Mouse (Mus musculus) intestine, postnatal 0 days (tissue): ENCODE results near the gene Aldh18a1. TPM values are rescaled to one million over a fixed set of nuclear protein-coding genes. Genes with fewer than 3 reads are reported as not detected.
A peak's percentile ranks its signal among the peaks of the same experiment; 100 is the strongest.

ENCODE experiments used
- ATAC-seq: fragments of 200-750 bp; cut with Nextera tagmentation; 2 replicates; pipeline ENCODE4 v1.8.0; 2017; ENCODE audit warnings: mild to moderate bottlenecking, moderate TSS enrichment, moderate library complexity
- H3K27ac ChIP-seq: fragments of 300-500 bp; sonication (generic); 2 replicates; pipeline ENCODE4 v1.5.1; 2014; ENCODE audit warnings: mild to moderate bottlenecking, low read depth, low read length, moderate library complexity
- H3K27me3 ChIP-seq: fragments of 300-500 bp; sonication (generic); replicated peaks from 2 replicates; pipeline ENCODE4 v1.6.1; 2014; ENCODE audit warnings: low read length, mixed read lengths; ENCODE audit not compliant: control insufficient read depth, insufficient read depth
- H3K36me3 ChIP-seq: fragments of 300-500 bp; sonication (generic); 2 replicates; pipeline ENCODE4 v1.6.1; 2014; ENCODE audit warnings: mild to moderate bottlenecking, moderate library complexity; ENCODE audit not compliant: control insufficient read depth, insufficient read depth
- H3K4me1 ChIP-seq: fragments of 300-500 bp; sonication (generic); replicated peaks from 2 replicates; pipeline ENCODE4 v1.6.1; 2014; ENCODE audit warnings: antibody characterized with exemption, low read length, mixed read lengths; ENCODE audit not compliant: control insufficient read depth, insufficient read depth
- H3K4me2 ChIP-seq: fragments of 300-500 bp; sonication (generic); replicated peaks from 2 replicates; pipeline ENCODE4 v1.6.1; 2014; ENCODE audit warnings: low read depth, mild to moderate bottlenecking, moderate library complexity
- H3K4me3 ChIP-seq: fragments of 300-500 bp; sonication (generic); 2 replicates; pipeline ENCODE4 v1.5.1; 2014; ENCODE audit warnings: low read depth, low read length
- H3K9ac ChIP-seq: fragments of 300-500 bp; sonication (generic); 2 replicates; pipeline ENCODE4 v1.6.1; 2014; ENCODE audit warnings: mild to moderate bottlenecking, low read depth, low read length
- H3K9me3 ChIP-seq: fragments of 300-500 bp; sonication (generic); 2 replicates; pipeline ENCODE4 v1.6.1; 2016; ENCODE audit warnings: mixed run types; ENCODE audit not compliant: control insufficient read depth
- CTCF ChIP-seq: sonication (generic); IDR thresholded peaks from 2 replicates; pipeline ENCODE4 v1.5.1; 2016; ENCODE audit warnings: low read depth, mild to moderate bottlenecking, control low read depth, antibody characterized with exemption, moderate library complexity
- WGBS: fragments of 180-500 bp; shearing (Covaris S2); extraction: QIAGEN DNeasy Blood & Tissue Kit; methylation state at CpG from one replicate; pipeline ENCODE4 v1.1.7; 2014; 5-methylcytosine and 5-hydroxymethylcytosine counted together
- polyA plus RNA-seq: library from polyadenylated mRNA; unstranded; fragments of >200 nt; fragmentation: Nextera tagmentation; extraction: Ambion mirVana; gene quantifications from 2 replicates; pipeline ENCODE4 v1.2.1, GENCODE M21; 2015

Gene Aldh18a1
- polyA plus RNA-seq, 1 experiment from 2014 or later, result 204 TPM

DNA sequence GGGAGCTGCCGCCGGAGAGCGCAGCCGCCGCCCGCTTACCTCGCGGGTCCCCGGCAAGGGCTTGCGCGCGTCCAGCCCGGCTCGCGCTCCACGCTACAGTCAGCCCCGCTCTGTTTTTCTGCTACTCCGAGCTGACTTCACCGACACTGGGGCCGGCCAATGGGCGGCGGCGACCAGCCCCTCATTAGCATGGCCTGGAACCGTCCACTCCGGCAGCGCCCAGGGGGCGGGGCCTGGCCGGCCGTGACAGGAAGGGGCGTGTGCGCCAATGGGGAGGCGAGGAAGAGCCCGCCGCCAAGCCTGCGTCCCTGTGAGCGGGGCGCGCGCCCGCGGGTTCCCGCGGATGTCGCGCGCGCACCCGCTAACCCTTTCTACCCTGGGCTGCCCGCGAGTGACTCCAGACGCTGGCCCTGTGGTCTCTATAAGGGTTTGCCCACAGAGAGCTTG lies 74.6 kb downstream of the Aldh18a1 start, which contains the start of gene Sorbs1:
Gene Sorbs1, minus strand, starts transcription at position 148 of the 447 bp plus-strand sequence.
- Histone ChIP-seq H3K27me3 (no peaks in the 10 kb centered on the region), H3K9me3 (no peaks in the 10 kb centered on the region)
- WGBS, result under 1% methylated on average over 51 of the region's 51 CpGs

DNA sequence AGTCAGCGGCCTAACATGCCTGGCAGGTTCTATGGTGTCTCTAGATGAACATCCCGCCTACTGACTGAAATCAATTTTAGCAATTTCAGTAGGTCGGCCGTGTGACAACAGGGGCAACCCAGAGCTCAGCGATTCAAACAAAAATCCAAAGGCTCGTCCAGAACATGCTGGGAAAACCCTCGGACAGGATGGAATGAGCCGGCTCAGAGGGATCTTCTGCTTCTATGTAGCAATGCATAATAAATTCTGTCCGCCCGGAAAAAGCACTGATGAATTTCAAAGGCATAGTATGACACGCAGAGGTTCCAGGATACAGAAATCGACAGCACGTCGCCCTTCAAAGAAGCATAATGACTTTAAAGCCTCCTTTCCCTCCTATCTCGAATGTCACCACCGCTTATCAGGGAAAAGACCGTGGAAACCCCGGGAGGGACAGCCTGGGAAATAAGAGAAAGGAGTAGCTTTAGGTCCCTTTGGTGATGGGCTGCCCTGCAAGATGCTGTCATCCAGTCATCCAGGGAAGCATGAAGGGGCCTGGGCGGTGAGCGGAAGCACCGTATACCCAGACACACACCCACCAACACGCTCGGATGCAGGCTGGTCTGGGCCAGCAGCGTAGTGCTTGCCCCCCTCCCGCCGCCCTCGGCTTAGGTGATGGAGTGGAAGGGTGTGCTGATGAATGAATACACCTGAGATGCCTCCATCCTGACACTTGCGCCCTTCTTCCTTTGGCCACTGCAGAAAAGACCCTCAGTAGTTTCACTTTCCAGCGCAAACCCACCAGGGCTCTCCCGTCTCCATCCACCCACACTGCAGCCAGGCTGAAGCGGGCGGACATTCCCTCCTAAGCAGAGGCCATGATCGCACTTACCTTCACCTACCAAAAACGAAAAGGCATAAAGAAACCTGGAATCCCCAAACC lies 75.5 kb downstream of the Aldh18a1 start:
- Histone ChIP-seq H3K9me3 (no peaks in the 10 kb centered on the region), H3K27me3 (no peaks in the 10 kb centered on the region), H3K4me3 (peak overlapping the region; percentile 73), H3K36me3 (no peaks in the 10 kb centered on the region), H3K4me2 (peak overlapping the region; percentile 90), H3K9ac (peak overlapping the region; percentile 77), H3K27ac (peak overlapping the region; percentile 80), H3K4me1 (0 out of 2 replicates have a peak, but pooled peaks cover 3% of the 10 kb centered on the region)
- 1% methylated on average over 34 of the region's 34 CpGs for WGBS
- peak; percentile 5; the same call in 1 of the 2 replicates for ATAC-seq
- no peak for TF ChIP-seq CTCF

More for the DNA sequence above, 74.6 kb downstream of the Aldh18a1 start, which contains the start of gene Sorbs1:
- Histone ChIP-seq H3K36me3 (no peaks in the 10 kb centered on the region), H3K27ac (peak within 1 kb of the TSS; percentile 80), H3K4me3 (peak within 1 kb of the TSS; percentile 73), H3K4me2 (peak within 1 kb of the TSS; percentile 90), H3K4me1 (0 out of 2 replicates have a peak, but pooled peaks cover 3% of the 10 kb centered on the region), H3K9ac (peak within 1 kb of the TSS; percentile 77)
- ATAC-seq, result peak; percentile 98
- TF ChIP-seq CTCF, result no peak

DNA sequence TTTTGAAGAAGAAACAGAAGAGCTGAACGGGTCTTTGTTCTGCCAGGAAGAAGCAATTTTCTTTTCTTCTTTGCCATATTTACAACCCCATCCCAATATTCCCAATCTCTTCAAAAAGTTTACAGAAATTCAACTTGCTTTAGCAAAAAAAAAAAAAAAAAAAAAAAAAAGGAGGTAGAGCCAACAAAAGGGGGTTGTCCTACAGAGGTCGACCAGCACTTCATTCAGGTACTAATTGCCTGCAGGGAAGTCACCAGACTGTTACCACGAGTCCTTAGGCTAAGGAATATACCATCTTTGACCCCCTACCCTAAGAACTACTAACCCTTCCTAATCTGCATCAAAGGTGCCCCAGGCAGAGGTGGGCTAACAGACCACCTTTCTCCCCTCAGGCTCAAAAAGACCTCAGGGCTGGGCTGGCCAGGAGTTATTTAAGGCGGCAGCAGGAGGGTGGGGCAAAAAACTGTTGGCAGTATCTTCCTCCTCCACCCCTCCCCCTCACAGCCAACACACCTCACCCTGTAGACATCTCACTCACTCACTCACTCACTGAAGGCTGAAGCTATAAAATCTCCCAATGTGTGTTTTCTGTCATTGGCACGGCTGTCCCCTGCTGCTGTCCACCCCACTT lies 76.5 kb downstream of the Aldh18a1 start:
- TF ChIP-seq CTCF, result no peak
- no peaks in the 10 kb centered on the region for H3K36me3 ChIP-seq

DNA sequence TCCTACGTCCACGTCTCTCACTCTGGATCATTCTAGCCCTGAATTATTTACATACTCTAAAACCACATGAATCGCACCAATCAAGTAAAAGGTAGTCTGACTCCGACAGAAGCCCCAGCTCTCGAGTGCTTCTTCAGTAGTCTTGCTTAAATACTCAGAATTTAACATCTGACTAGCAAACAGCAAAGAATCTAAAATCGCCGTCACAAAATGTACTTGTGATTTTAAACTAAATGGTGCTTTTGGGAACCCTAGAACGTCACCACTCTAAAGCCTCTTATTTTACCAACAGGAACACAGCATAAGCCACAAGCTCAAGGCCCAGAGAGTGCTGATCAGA lies 77.2 kb downstream of the Aldh18a1 start:
- Histone ChIP-seq H3K4me2 (peak overlapping the region; percentile 90), H3K9ac (peak overlapping the region; percentile 22; the same call in 1 of the 2 replicates), H3K36me3 (no peaks in the 10 kb centered on the region), H3K27ac (no peak overlapping the region), H3K4me1 (0 out of 2 replicates have a peak, but pooled peaks cover 3% of the 10 kb centered on the region), H3K9me3 (no peaks in the 10 kb centered on the region), H3K27me3 (no peaks in the 10 kb centered on the region), H3K4me3 (no peak overlapping the region)
- WGBS, result 70% methylated on average over 8 of the region's 8 CpGs
- no peak for ATAC-seq
- TF ChIP-seq CTCF, result no peak

More for the DNA sequence above, 76.5 kb downstream of the Aldh18a1 start:
- Histone ChIP-seq H3K27me3 (no peaks in the 10 kb centered on the region), H3K9me3 (no peaks in the 10 kb centered on the region), H3K9ac (peak overlapping the region; percentile 77; the same call in 1 of the 2 replicates), H3K4me2 (peak overlapping the region; percentile 90), H3K27ac (no peak overlapping the region), H3K4me1 (0 out of 2 replicates have a peak, but pooled peaks cover 3% of the 10 kb centered on the region), H3K4me3 (peak overlapping the region; percentile 73)
- ATAC-seq, result no peak
- WGBS, result 21% methylated on average over 5 of the region's 5 CpGs

DNA sequence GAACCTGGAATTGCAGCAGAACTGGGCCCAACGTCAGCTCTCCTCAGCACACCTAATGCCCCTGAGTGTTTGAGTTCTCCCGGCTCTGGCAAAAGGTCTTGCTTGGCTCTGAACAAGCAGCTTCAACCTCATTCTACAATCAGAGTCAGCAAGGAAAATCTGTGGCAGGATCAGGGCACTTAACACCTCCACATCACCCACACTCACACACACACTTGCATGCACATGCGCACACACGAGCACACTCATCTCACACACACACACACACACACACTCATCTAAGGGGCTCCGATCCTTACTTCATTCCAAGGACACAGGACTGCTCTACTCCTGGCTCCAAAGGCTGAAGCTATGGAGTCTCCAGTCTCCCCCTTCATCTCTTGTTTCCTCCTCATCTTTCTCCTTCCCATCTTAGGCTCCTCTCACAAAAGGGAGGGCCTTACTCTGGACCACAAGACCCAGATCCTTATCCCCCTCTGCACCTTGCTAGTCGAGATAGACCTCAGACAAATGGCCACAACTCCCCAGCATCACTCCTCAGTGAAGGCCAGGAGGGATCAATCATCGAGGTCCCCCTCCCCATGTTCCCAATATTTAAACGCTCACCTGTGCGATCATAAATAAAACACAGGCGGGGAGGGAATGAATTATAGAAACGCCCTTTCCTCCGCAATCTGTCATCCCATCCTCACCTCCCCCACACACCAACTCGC lies 77.7 kb downstream of the Aldh18a1 start:
- Histone ChIP-seq H3K27ac (no peak overlapping the region), H3K36me3 (no peaks in the 10 kb centered on the region), H3K27me3 (no peaks in the 10 kb centered on the region), H3K9ac (no peak overlapping the region), H3K4me2 (peak overlapping the region; percentile 90), H3K9me3 (no peaks in the 10 kb centered on the region), H3K4me1 (0 out of 2 replicates have a peak, but pooled peaks cover 3% of the 10 kb centered on the region), H3K4me3 (no peak overlapping the region)
- no peak for ATAC-seq
- no peak for TF ChIP-seq CTCF
- 76% methylated on average over 13 of the region's 13 CpGs for WGBS

DNA sequence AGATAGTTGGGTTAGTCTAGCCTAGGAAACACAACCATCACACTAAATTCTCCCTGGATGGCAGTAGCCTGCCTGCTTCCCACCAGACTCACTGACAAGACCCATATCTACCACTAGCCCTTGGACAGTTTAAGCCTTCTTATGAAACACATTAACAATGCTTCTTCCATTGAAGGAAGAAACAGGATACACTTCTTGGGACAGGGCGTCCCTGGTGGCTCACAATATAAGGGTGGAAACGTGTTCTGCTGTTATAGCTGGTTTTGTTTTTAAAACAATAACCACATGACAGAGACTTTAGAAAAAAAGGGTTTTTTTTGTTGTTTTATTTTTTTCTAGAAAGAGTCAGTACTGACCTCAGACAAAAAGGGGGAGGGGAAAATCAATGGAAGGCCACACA lies 79.0 kb downstream of the Aldh18a1 start:
- H3K27me3 ChIP-seq, result no peaks in the 10 kb centered on the region
- TF ChIP-seq CTCF, result 0 out of 2 replicates have a peak, but pooled peaks have one; percentile 30

More for the DNA sequence above, 79.0 kb downstream of the Aldh18a1 start:
- Histone ChIP-seq H3K4me2 (no peak overlapping the region), H3K36me3 (no peaks in the 10 kb centered on the region), H3K9me3 (no peaks in the 10 kb centered on the region), H3K9ac (no peak overlapping the region), H3K4me1 (0 out of 2 replicates have a peak, but pooled peaks cover 3% of the 10 kb centered on the region), H3K27ac (no peak overlapping the region), H3K4me3 (no peak overlapping the region)
- WGBS, result 65% methylated on average over 2 of the region's 2 CpGs
- no peak for ATAC-seq
